Mouse (Mus musculus): ENCODE data around the gene Khnyn. TPM values are rescaled to one million over a fixed set of nuclear protein-coding genes. Genes with fewer than 3 reads are reported as not detected.

Gene Khnyn
- polyA plus RNA-seq, 1 experiment from 2014 or later = 25.5 TPM

- WGBS = 61% methylated on average over 4 of the region's 4 CpGs
- H3K27me3 ChIP-seq = no peaks in the 10 kb centered on the region
- peak overlapping the region; percentile 22 for H3K4me3 ChIP-seq
- H3K27ac ChIP-seq = no peak overlapping the region
- H3K4me1 ChIP-seq = peaks cover 77% of the 10 kb centered on the region
- peak overlapping the region; percentile 93 for H3K4me2 ChIP-seq (replicated peaks)
- peaks cover 17% of the 10 kb centered on the region for H3K36me3 ChIP-seq
- no peak for ATAC-seq (ENCODE audit: low FRiP score, low read depth)
- H3K9ac ChIP-seq = peak overlapping the region; percentile 54; the same call in 1 of the 2 replicates
- no peaks in the 10 kb centered on the region for H3K9me3 ChIP-seq
Observed at GRCm38 (mm10) chr14:55857588-55857987, 27.2 kb upstream of the Khnyn start.

- no peak overlapping the region; the same call in 1 of the 2 replicates for H3K9ac ChIP-seq
- WGBS = 50% methylated on average over 6 of the region's 6 CpGs
- H3K9me3 ChIP-seq = no peaks in the 10 kb centered on the region
- H3K36me3 ChIP-seq = peaks cover 61% of the 10 kb centered on the region
- peak overlapping the region; percentile 17; the same call in 1 of the 2 replicates for H3K27ac ChIP-seq
- no peak for ATAC-seq (ENCODE audit: low FRiP score, low read depth)
- H3K4me3 ChIP-seq = no peak overlapping the region
- no peak overlapping the region for H3K4me2 ChIP-seq (replicated peaks)
- peaks cover 65% of the 10 kb centered on the region for H3K4me1 ChIP-seq
- H3K27me3 ChIP-seq = no peaks in the 10 kb centered on the region
Observed at GRCm38 (mm10) chr14:55862186-55862585, 22.6 kb upstream of the Khnyn start.

- no peak for ATAC-seq (ENCODE audit: low FRiP score, low read depth)
- peaks cover 57% of the 10 kb centered on the region for H3K4me1 ChIP-seq
- peak overlapping the region; percentile 17; the same call in 1 of the 2 replicates for H3K27ac ChIP-seq
- no peaks in the 10 kb centered on the region for H3K9me3 ChIP-seq
- no peak overlapping the region for H3K4me3 ChIP-seq
- H3K27me3 ChIP-seq = no peaks in the 10 kb centered on the region
- H3K4me2 ChIP-seq (replicated peaks) = no peak overlapping the region
- WGBS = 93% methylated on average over 10 of the region's 10 CpGs
- peaks cover 61% of the 10 kb centered on the region for H3K36me3 ChIP-seq
- peak overlapping the region; percentile 4; the same call in 1 of the 2 replicates for H3K9ac ChIP-seq
Observed at GRCm38 (mm10) chr14:55862970-55863369, 21.8 kb upstream of the Khnyn start.

GRCm38 (mm10) chr14:55863773-55864172 lies 21.0 kb upstream of the Khnyn start:
- Histone ChIP-seq H3K27ac (no peak overlapping the region; the same call in 1 of the 2 replicates), H3K4me3 (no peak overlapping the region), H3K9ac (no peak overlapping the region), H3K27me3 (no peaks in the 10 kb centered on the region), H3K9me3 (no peaks in the 10 kb centered on the region), H3K36me3 (peaks cover 65% of the 10 kb centered on the region), H3K4me2 (replicated peaks) (peak overlapping the region; percentile 23; the same call in 1 of the 2 replicates), H3K4me1 (peaks cover 49% of the 10 kb centered on the region)
- 22% methylated on average over 7 of the region's 7 CpGs for WGBS
- peak; percentile 45; the same call in 1 of the 2 replicates for ATAC-seq (ENCODE audit: low FRiP score, low read depth)

GRCm38 (mm10) chr14:55866962-55867361 lies 17.8 kb upstream of the Khnyn start:
- H3K9me3 ChIP-seq = no peaks in the 10 kb centered on the region
- no peak overlapping the region for H3K9ac ChIP-seq
- H3K4me2 ChIP-seq (replicated peaks) = no peak overlapping the region
- no peak overlapping the region for H3K27ac ChIP-seq
- WGBS = 44% methylated on average over 4 of the region's 4 CpGs
- no peak overlapping the region for H3K4me3 ChIP-seq
- H3K4me1 ChIP-seq = peaks cover 22% of the 10 kb centered on the region
- H3K36me3 ChIP-seq = peaks cover 96% of the 10 kb centered on the region
- no peak for ATAC-seq (ENCODE audit: low FRiP score, low read depth)
- no peaks in the 10 kb centered on the region for H3K27me3 ChIP-seq

- H3K27ac ChIP-seq = no peak overlapping the region
- ATAC-seq (ENCODE audit: low FRiP score, low read depth) = no peak
- no peak overlapping the region for H3K9ac ChIP-seq
- H3K9me3 ChIP-seq = no peaks in the 10 kb centered on the region
- no peak overlapping the region for H3K4me3 ChIP-seq
- WGBS = 89% methylated on average over 14 of the region's 14 CpGs
- H3K4me1 ChIP-seq = peaks cover 17% of the 10 kb centered on the region
- H3K36me3 ChIP-seq = peaks cover 98% of the 10 kb centered on the region
- H3K4me2 ChIP-seq (replicated peaks) = no peak overlapping the region
- H3K27me3 ChIP-seq = no peaks in the 10 kb centered on the region
Observed at GRCm38 (mm10) chr14:55868230-55869026, 16.3 kb upstream of the Khnyn start.

- Histone ChIP-seq H3K9ac (no peak overlapping the region), H3K4me3 (no peak overlapping the region), H3K4me2 (replicated peaks) (no peak overlapping the region), H3K4me1 (peaks cover 17% of the 10 kb centered on the region), H3K36me3 (peaks cover 88% of the 10 kb centered on the region), H3K27me3 (no peaks in the 10 kb centered on the region), H3K27ac (no peak overlapping the region), H3K9me3 (no peaks in the 10 kb centered on the region)
- WGBS = 93% methylated on average over 6 of the region's 6 CpGs
- no peak for ATAC-seq (ENCODE audit: low FRiP score, low read depth)
Observed at GRCm38 (mm10) chr14:55869538-55869937, 15.2 kb upstream of the Khnyn start.

GRCm38 (mm10) chr14:55872039-55872438 lies 12.7 kb upstream of the Khnyn start:
- H3K27me3 ChIP-seq = no peaks in the 10 kb centered on the region
- H3K9ac ChIP-seq = no peak overlapping the region
- no peak overlapping the region for H3K4me2 ChIP-seq (replicated peaks)
- H3K4me3 ChIP-seq = no peak overlapping the region
- H3K27ac ChIP-seq = no peak overlapping the region
- H3K36me3 ChIP-seq = peaks cover 63% of the 10 kb centered on the region
- ATAC-seq (ENCODE audit: low FRiP score, low read depth) = no peak
- H3K4me1 ChIP-seq = peaks cover 19% of the 10 kb centered on the region
- no peaks in the 10 kb centered on the region for H3K9me3 ChIP-seq
- 94% methylated on average over 12 of the region's 12 CpGs for WGBS

- no peaks in the 10 kb centered on the region for H3K9me3 ChIP-seq
- no peak overlapping the region for H3K27ac ChIP-seq
- no peak for ATAC-seq (ENCODE audit: low FRiP score, low read depth)
- WGBS = 88% methylated on average over 17 of the region's 17 CpGs
- H3K27me3 ChIP-seq = no peaks in the 10 kb centered on the region
- H3K4me3 ChIP-seq = no peak overlapping the region
- H3K9ac ChIP-seq = no peak overlapping the region
- peaks cover 60% of the 10 kb centered on the region for H3K36me3 ChIP-seq
- H3K4me2 ChIP-seq (replicated peaks) = no peak overlapping the region
- peaks cover 24% of the 10 kb centered on the region for H3K4me1 ChIP-seq
Observed at GRCm38 (mm10) chr14:55872551-55872950, 12.2 kb upstream of the Khnyn start.

GRCm38 (mm10) chr14:55873242-55873713 lies 11.5 kb upstream of the Khnyn start:
- Histone ChIP-seq H3K36me3 (peaks cover 53% of the 10 kb centered on the region), H3K27ac (peak overlapping the region; percentile 11; the same call in 1 of the 2 replicates), H3K4me2 (replicated peaks) (peak overlapping the region; percentile 48), H3K4me3 (no peak overlapping the region), H3K4me1 (peaks cover 31% of the 10 kb centered on the region), H3K9ac (peak overlapping the region; percentile 19; the same call in 1 of the 2 replicates), H3K9me3 (no peaks in the 10 kb centered on the region), H3K27me3 (no peaks in the 10 kb centered on the region)
- no peak for ATAC-seq (ENCODE audit: low FRiP score, low read depth)
- WGBS = 78% methylated on average over 8 of the region's 8 CpGs

GRCm38 (mm10) chr14:55873714-55874683 lies 10.7 kb upstream of the Khnyn start:
- peak; percentile 39; the same call in 1 of the 2 replicates for ATAC-seq (ENCODE audit: low FRiP score, low read depth)
- H3K4me3 ChIP-seq = peak overlapping the region; percentile 5

More at GRCm38 (mm10) chr14:55873714-55874683, 10.7 kb upstream of the Khnyn start:
- Histone ChIP-seq H3K9me3 (no peaks in the 10 kb centered on the region), H3K4me1 (peaks cover 36% of the 10 kb centered on the region), H3K27ac (peak overlapping the region; percentile 11; the same call in 1 of the 2 replicates), H3K36me3 (peaks cover 45% of the 10 kb centered on the region), H3K9ac (peak overlapping the region; percentile 19; the same call in 1 of the 2 replicates), H3K27me3 (no peaks in the 10 kb centered on the region), H3K4me2 (replicated peaks) (peak overlapping the region; percentile 48)
- WGBS = 12% methylated on average over 30 of the region's 30 CpGs
